Mouse (Mus musculus) heart, adult 2 months (tissue): ENCODE data around the gene Aicda.

Experiments
- CTCF ChIP-seq: fragments of 200-600 bp; IDR thresholded peaks from 2 replicates; pipeline ENCODE4 v1.8.1; 2022; ENCODE audit warnings: antibody characterized with exemption, mild to moderate bottlenecking, moderate library complexity
- POLR2A ChIP-seq: fragments of 200-500 bp; IDR thresholded peaks from 2 replicates; pipeline ENCODE4 v1.6.1; 2011; ENCODE audit warnings: mild to moderate bottlenecking, low read depth, low read length, control low read depth; ENCODE audit not compliant: insufficient read depth

- TF ChIP-seq POLR2A: no peak
- TF ChIP-seq CTCF: no peak
Observed at GRCm38 (mm10) chr6:122528136-122528535, 25.5 kb upstream of the Aicda start.
